Mouse (Mus musculus): ENCODE measurements around the gene Pkp2. TPM values are rescaled to one million over a fixed set of nuclear protein-coding genes. Genes with fewer than 3 reads are reported as not detected.

Gene Pkp2
- polyA plus RNA-seq (2015; fragmentation: Nextera tagmentation; extraction: Ambion mirVana), result 0.69 and 0.88 TPM in 2 replicates

DNA sequence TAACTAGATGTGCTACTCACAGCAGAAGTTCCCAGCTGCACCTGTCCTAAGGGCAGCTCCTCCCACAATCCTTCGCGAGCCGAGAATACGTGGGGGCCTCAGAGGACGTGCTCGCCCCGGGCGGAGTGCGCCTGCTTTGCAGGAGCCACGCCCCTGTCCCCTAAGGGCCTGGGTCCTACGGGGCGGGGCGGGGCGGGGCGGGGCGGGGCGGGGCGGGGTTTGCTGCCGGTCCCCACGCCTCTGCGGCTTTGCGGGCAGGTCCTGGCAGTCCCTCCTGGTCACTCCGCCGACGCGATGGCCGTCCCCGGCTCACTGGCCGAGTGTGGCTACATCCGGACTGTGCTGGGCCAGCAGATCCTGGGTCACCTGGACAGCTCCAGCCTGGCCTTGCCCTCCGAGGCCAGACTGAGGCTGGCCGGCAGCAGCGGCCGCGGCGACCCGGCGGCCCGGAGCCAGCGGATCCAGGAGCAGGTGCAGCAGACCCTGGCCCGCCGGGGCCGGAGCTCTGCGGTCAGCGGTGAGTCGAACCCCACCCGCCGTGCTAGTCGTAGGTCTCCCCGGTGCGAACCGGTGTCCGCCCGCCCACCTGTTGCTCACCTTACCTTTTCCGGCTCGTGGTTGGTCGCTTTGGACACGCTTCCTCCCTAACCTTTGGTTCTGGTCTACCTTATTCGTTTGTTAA is at the start of gene Pkp2:
TSS of gene Pkp2 (plus strand) at position 240 of the 682 bp plus-strand sequence.

DNA sequence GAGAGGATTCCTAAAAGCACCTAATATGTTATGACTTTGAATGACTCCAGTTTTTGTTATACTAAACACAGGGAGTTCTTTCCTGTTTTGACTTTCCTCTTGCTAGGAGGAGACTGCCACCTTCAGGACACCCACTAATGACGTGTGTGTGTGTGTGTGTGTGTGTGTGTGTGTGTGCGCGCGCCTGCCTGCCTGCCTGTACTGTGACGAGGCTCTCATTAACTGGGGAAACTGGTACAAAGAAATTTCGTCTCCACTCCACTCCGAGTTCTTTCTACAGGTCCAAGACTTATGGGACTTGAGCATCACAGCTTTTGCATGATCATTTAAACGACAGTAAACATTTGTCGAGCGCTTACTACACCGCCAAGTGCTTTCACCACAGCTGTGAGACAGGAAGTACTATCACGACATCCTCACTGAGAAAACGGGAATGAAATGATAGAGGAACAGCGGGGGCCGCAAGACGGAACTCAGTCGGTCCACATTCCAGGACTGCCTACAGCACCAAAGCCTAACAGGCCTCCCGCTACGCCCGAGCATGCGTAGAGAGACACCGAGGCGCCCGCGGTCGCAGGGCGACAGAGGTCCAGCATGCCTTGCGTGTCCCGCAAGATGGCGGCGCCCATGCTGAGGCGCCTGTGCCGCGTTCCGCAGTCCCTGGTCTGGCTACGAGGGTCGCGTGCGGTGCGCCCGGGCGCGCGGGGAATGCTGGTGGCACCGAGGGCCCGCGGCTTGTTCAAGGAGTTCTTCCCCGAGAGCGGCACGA is 89.4 kb downstream of the Pkp2 start, which contains the start of gene Yars2:
TSS of gene Yars2 (plus strand) at position 597 of the 769 bp plus-strand sequence.

Other genes with a start within 250 kb of the Pkp2 start
- 28.1 and 29.5 TPM in 2 replicates for gene Yars2, start 89.6 kb downstream of the Pkp2 start, polyA plus RNA-seq (2015; fragmentation: Nextera tagmentation; extraction: Ambion mirVana)
- gene Dnm1l, start 145.6 kb downstream of the Pkp2 start, polyA plus RNA-seq (2015; fragmentation: Nextera tagmentation; extraction: Ambion mirVana), result 44.2 and 46.2 TPM in 2 replicates